Mouse (Mus musculus) liver, embryonic 12.5 days (tissue): Measurements from ENCODE around the gene Nrsn2. TPM values are rescaled to one million over a fixed set of nuclear protein-coding genes. Genes with fewer than 3 reads are reported as not detected.
A peak's percentile ranks its signal among the peaks of the same experiment; 100 is the strongest.

Source experiments
- ATAC-seq: fragments of 200-750 bp; cut with Nextera tagmentation; 2 replicates; pipeline ENCODE4 v1.8.0; 2017; ENCODE audit warnings: moderate number of reproducible peaks, mild to moderate bottlenecking, moderate library complexity
- H3K27ac ChIP-seq: fragments of 300-500 bp; sonication (generic); 2 replicates; pipeline ENCODE4 v1.5.1; 2016; ENCODE audit warnings: mild to moderate bottlenecking
- H3K27me3 ChIP-seq: fragments of 300-500 bp; sonication (generic); replicated peaks from 2 replicates; pipeline ENCODE4 v1.6.1; 2016; ENCODE audit warnings: mild to moderate bottlenecking, moderate library complexity
- H3K36me3 ChIP-seq: fragments of 300-500 bp; sonication (generic); 2 replicates; pipeline ENCODE4 v1.6.1; 2016; ENCODE audit warnings: mild to moderate bottlenecking, moderate library complexity
- H3K4me1 ChIP-seq: fragments of 300-500 bp; sonication (generic); 2 replicates; pipeline ENCODE4 v1.6.1; 2016
- H3K4me2 ChIP-seq: fragments of 300-500 bp; sonication (generic); 2 replicates; pipeline ENCODE4 v1.6.1; 2016; ENCODE audit warnings: mild to moderate bottlenecking, moderate library complexity
- H3K4me3 ChIP-seq: fragments of 300-500 bp; sonication (generic); 2 replicates; pipeline ENCODE4 v1.5.1; 2016; ENCODE audit warnings: mild to moderate bottlenecking, moderate library complexity
- H3K9ac ChIP-seq: fragments of 300-500 bp; sonication (generic); 2 replicates; pipeline ENCODE4 v1.6.1; 2016; ENCODE audit warnings: mild to moderate bottlenecking, moderate library complexity
- H3K9me3 ChIP-seq: fragments of 300-500 bp; sonication (generic); replicated peaks from 2 replicates; pipeline ENCODE4 v1.6.1; 2016; ENCODE audit warnings: mild to moderate bottlenecking, moderate library complexity
- WGBS: fragments of 180-500 bp; shearing (Covaris S2); methylation state at CpG from one replicate; pipeline ENCODE4 v1.1.7; 2016; ENCODE audit not compliant: insufficient replicate concordance; 5-methylcytosine and 5-hydroxymethylcytosine counted together
- polyA plus RNA-seq: library from polyadenylated mRNA; unstranded; fragments of >200 nt; fragmentation: Nextera tagmentation; extraction: Ambion mirVana; gene quantifications from 2 replicates; pipeline ENCODE4 v1.2.1, GENCODE M21; 2016

Gene Nrsn2
- polyA plus RNA-seq, 1 experiment from 2014 or later, result 0.08 TPM

DNA sequence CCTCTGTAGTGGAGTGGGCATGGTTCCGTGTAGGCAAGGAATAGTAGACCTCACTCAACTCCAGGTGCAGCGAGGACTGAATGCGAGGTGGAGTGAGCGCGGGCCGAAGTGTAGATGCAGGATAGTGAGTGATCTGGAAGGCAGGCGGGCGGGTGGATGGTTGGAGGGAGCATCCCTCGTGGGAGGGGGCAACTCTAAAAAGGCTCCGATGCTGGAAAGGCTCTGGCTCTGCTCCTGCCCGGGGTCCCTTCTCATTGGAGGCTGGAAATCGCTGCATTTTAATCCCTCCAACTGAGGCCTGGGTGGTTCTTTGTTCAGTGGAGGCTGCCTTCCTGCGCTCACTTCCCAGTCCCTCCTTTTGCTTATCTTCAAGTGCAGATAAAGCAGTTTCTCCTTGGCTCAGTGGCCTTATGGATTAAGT, 22.7 kb upstream of the Nrsn2 start:
- H3K9ac ChIP-seq, result peak overlapping the region; percentile 89
- peak overlapping the region; percentile 79 for H3K4me3 ChIP-seq
- H3K9me3 ChIP-seq, result no peaks in the 10 kb centered on the region
- ATAC-seq, result no peak
- H3K4me2 ChIP-seq, result peak overlapping the region; percentile 98
- WGBS, result 4% methylated on average over 13 of the region's 13 CpGs
- H3K36me3 ChIP-seq, result no peaks in the 10 kb centered on the region
- H3K4me1 ChIP-seq, result peaks cover 56% of the 10 kb centered on the region
- no peaks in the 10 kb centered on the region for H3K27me3 ChIP-seq
- H3K27ac ChIP-seq, result peak overlapping the region; percentile 96

DNA sequence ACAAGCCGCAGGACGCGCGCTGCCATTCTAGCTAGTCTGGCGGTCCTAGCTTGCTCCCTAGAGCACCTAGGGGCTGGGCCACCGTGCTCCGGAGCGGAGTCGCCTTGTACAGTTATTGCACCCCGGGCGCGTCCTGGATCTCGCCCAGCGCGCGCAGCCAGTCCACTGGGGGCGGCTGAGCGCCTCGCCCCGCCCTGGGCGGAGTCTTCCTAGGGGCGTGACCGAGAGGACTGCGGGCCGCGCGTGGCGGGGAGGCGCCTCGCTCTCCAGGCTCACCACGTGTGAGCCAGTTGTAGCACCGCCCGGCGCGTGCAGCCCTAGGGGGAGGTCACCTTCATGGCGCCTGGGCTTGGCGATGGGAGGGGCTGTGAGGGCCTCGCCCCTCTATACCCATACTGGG, 22.3 kb upstream of the Nrsn2 start:
- Histone ChIP-seq H3K27me3 (no peaks in the 10 kb centered on the region), H3K36me3 (no peaks in the 10 kb centered on the region), H3K9me3 (no peaks in the 10 kb centered on the region), H3K9ac (peak overlapping the region; percentile 89), H3K4me2 (peak overlapping the region; percentile 98), H3K4me3 (peak overlapping the region; percentile 79), H3K4me1 (peaks cover 57% of the 10 kb centered on the region), H3K27ac (peak overlapping the region; percentile 96)
- WGBS, result under 1% methylated on average over 38 of the region's 38 CpGs
- ATAC-seq, result peak; percentile 84

DNA sequence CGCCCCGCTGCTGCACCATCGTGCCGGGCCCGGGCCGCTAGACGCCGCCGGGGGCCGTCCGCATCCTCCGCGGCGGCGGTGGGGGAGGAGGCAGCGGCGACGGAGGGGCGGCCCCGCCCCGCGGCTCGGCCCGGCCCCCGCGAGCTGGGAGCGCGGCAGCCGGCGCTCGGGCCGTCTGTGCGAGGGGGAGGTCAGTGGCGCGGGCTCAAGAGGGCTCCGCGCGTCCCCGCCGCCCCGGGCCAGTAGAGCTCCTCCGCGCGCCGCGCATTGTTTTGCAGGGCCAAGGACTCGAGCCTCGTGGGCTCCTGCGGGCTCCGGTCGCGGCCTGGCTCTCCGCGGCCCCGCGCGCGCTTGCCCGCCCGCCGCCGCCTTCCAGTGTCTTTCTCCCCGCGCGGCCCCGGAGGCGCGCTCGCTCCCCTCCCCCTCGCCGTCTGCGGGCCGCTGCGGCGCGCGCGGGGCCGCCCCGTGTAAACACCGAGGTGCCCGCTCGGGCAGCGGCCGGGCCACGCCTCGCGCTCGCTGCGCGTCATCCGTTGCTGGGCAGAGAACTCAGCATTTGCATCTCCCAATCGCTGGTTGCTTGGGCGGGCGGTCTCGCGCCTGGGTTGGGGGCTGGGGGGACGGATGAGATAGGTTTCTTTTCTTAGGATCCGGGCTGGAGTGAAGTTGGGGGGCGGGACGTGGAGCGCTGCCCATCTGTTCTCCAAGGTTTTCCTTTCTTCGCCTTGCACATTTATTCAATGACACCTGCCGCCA, 21.4 kb upstream of the Nrsn2 start, which contains the start of gene Sox12:
Gene Sox12, minus strand, starts transcription at position 384 of the 756 bp plus-strand sequence.
- peaks cover 59% of the 10 kb centered on the region for H3K4me1 ChIP-seq
- ATAC-seq, result peak; percentile 58
- peak within 1 kb of the TSS; percentile 96 for H3K27ac ChIP-seq
- H3K4me3 ChIP-seq, result peak within 1 kb of the TSS; percentile 79
- no peaks in the 10 kb centered on the region for H3K36me3 ChIP-seq
- WGBS, result under 1% methylated on average over 80 of the region's 104 CpGs
- peak within 1 kb of the TSS; percentile 98 for H3K4me2 ChIP-seq
- H3K9me3 ChIP-seq, result no peaks in the 10 kb centered on the region
- no peaks in the 10 kb centered on the region for H3K27me3 ChIP-seq
- peak within 1 kb of the TSS; percentile 89 for H3K9ac ChIP-seq

DNA sequence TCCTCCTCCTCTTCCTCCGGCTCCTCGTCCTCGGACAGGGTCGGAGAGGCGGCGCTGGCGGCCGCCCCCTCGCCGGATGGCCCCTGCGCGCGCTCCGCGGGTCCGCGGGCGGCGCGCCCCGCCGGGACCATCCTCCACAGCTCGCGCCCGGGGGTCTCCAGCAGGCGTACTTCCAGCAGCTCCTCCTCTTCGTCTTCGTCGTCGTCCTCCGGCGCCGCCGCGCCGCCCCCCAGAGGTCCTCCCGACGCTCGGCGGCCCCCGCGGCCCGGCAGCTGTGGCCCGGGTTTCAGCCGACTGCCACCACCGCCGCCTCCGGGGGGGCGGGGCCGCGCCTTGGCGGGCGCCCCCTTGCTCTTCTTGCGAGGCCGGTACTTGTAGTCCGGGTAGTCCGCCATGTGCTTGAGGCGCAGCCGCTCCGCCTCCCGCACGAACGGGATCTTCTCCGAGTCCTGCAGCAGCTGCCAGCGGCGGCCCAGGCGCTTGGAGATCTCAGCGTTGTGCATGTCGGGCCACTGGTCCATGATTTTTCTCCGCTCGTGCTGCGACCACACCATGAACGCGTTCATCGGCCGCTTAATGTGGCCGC, 20.7 kb upstream of the Nrsn2 start:
- Histone ChIP-seq H3K36me3 (no peaks in the 10 kb centered on the region), H3K4me2 (peak overlapping the region; percentile 98), H3K9ac (peak overlapping the region; percentile 89), H3K4me1 (peaks cover 59% of the 10 kb centered on the region), H3K9me3 (no peaks in the 10 kb centered on the region), H3K4me3 (peak overlapping the region; percentile 79), H3K27ac (peak overlapping the region; percentile 96), H3K27me3 (no peaks in the 10 kb centered on the region)
- ATAC-seq, result peak; percentile 6; the same call in 1 of the 2 replicates
- WGBS, result 2% methylated on average over 75 of the region's 77 CpGs

DNA sequence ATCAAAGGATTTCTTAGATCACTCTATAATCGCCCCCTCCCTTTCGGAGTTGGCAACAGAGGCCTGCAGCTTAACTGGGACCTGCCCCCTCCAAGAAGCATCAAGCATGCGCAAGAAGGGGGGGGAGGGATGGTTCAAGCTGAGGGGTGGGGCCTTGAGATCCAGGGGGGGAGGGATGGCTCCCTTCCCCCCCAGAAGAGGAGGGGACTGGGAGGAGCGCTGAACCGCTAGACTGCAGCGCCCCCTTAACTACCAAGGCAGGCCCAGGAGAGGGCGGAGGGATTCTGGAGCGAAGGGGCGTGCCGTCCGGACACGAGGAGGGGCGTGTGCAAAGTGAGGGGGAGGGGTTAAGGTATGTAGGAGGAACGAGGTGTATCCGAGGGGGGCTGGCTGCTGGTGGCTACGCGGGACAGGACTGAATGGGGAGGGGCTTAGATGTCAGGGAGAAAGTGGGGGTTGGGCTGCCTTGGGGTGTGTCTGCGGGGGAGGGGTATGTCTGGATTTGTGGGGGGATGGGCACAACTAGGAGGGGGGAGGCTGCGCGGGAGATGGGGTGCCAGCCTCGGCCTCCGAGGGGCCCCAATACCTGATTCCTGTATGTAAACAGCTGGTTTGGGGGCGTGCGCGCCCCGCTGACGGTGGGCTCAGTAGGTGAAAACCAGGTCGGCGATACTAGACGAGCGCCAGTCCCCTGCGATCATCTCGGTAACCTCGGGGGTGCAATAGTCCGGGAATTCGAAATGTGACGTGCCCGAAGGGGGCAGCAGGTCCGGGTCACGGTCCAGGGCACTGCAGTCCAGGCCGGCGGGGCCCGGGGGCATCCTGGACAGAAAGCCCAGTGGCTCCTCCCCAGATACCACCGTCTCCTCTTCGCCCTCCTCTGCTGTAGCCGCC, 19.9 kb upstream of the Nrsn2 start:
- Histone ChIP-seq H3K4me2 (peak overlapping the region; percentile 98), H3K9me3 (no peaks in the 10 kb centered on the region), H3K36me3 (no peaks in the 10 kb centered on the region), H3K27me3 (no peaks in the 10 kb centered on the region), H3K4me3 (peak overlapping the region; percentile 79), H3K27ac (peak overlapping the region; percentile 96), H3K4me1 (peaks cover 59% of the 10 kb centered on the region), H3K9ac (peak overlapping the region; percentile 89)
- ATAC-seq, result peak; percentile 65
- under 1% methylated on average over 45 of the region's 46 CpGs for WGBS

DNA sequence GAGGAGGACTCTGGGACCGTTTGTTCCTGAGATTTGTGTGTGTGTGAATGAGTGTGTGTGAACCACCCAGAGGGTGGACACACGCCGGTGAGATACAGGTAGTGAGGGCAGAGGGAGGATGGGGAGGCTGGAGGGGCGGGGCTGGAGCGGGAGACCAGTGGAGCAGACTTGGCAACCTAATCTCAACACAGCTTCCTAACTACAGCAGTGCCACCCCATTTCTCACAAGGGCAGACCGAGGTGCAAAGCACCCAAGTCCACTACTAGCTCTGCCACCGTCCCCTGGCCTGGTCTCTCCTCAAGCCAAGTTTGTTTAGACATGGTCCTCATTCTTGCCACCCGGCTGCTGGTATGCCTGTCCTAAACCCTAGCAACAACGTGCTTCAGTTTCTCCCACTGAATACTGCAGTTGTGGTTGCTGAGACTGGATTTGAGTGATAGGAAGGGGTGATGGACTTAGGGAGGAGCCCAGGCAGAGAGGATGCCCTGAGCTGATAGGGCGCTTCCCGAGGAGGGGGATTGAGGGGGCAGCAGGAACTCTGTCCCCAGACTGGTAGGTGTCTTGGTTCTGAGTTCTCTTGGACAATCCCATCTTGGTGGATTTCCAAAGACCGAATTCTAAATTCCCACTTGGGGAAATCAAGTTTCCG, 19.0 kb upstream of the Nrsn2 start:
- H3K36me3 ChIP-seq, result no peaks in the 10 kb centered on the region
- peak overlapping the region; percentile 96 for H3K27ac ChIP-seq
- H3K4me1 ChIP-seq, result peaks cover 59% of the 10 kb centered on the region
- peak overlapping the region; percentile 89 for H3K9ac ChIP-seq
- no peaks in the 10 kb centered on the region for H3K27me3 ChIP-seq
- peak overlapping the region; percentile 98 for H3K4me2 ChIP-seq
- WGBS, result 28% methylated on average over 13 of the region's 13 CpGs
- H3K9me3 ChIP-seq, result no peaks in the 10 kb centered on the region
- no peak for ATAC-seq
- H3K4me3 ChIP-seq, result peak overlapping the region; percentile 79

DNA sequence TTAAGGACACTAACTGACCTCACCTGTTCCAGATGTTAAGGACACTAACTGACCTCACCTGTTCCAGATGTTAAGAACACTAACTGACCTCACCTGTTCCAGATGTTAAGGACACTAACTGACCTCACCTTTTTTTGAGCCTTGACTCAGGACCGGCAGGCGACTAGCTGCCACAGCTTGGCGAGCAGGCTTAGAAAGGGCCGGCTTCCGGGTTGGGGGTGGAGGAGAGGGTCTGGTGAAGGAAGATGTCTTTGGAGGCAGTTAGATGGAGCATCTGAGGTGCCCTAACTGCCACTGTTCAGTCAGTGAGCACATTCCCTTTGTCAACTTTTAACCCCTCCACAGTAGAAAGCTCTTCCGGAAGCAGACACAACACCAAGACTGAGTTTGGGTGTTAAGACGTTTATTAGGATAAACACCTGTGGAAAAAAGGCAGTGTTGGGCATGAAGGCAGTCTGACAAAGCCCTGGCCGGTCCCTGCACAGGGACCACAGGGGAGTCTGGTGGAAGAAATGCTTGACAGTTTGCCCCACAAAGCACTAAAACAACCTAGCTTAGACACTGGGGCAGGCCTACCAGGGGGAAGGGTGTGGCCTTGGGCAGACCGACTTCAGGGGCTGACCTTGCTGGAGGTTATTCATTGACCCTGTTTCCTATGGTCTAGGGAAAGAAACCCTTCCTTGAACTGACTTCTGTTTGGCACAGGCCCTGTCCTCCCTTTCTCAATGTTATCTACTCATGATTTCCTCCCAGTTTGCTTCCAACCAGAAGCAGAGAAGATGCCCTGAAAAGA, 17.0 kb upstream of the Nrsn2 start:
- H3K9me3 ChIP-seq, result no peaks in the 10 kb centered on the region
- peaks cover 45% of the 10 kb centered on the region for H3K4me1 ChIP-seq
- no peaks in the 10 kb centered on the region for H3K36me3 ChIP-seq
- H3K27ac ChIP-seq, result no peak overlapping the region
- no peak overlapping the region for H3K4me2 ChIP-seq
- H3K27me3 ChIP-seq, result no peaks in the 10 kb centered on the region
- no peak for ATAC-seq
- H3K4me3 ChIP-seq, result no peak overlapping the region
- H3K9ac ChIP-seq, result no peak overlapping the region
- WGBS, result 59% methylated on average over 9 of the region's 9 CpGs

DNA sequence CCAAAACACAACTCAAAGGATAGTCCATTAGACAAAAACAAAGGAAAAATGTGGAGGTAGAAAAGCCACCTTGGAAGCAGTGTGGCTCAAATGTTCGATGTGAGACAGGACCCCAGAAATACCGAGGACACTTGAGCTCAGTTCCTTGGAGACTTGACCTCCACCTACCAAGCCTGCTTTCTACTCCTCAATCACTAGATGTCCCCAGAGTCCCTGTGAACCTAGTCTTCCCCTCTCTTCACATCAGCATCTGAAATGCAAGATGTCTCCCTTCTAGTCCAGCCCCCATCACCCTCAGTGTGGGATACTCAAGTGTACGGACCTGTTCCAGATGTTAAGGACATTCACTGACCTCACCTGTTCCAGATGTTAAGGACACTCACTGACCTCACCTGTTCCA, 16.3 kb upstream of the Nrsn2 start:
- H3K9me3 ChIP-seq, result no peaks in the 10 kb centered on the region
- H3K4me2 ChIP-seq, result no peak overlapping the region
- no peak overlapping the region for H3K27ac ChIP-seq
- H3K9ac ChIP-seq, result no peak overlapping the region
- ATAC-seq, result no peak
- no peaks in the 10 kb centered on the region for H3K27me3 ChIP-seq
- H3K4me1 ChIP-seq, result peaks cover 42% of the 10 kb centered on the region
- H3K36me3 ChIP-seq, result no peaks in the 10 kb centered on the region
- WGBS, result 23% methylated on average over 3 of the region's 3 CpGs
- no peak overlapping the region for H3K4me3 ChIP-seq

DNA sequence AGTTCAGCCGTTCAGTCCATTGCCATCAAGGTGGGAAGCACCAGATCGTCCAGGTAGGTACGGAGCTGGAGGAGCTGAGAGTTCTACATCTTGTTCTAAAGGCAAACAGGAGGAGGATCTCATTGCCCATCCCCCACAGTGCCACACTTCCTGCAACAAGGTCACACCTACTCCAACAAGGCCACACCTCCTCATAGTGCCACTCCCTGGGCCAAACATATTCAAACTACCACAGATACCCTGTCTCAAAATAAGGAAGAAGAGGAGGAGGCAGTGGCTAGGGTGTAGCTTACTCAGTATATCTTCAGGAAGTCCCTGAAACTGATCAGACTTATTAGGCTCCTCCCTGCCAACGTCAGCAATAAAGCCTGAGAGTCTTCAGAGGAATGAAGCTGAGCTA, 7.8 kb upstream of the Nrsn2 start:
- Histone ChIP-seq H3K4me3 (no peak overlapping the region), H3K27ac (no peak overlapping the region), H3K4me1 (no peaks in the 10 kb centered on the region), H3K4me2 (no peak overlapping the region), H3K36me3 (no peaks in the 10 kb centered on the region), H3K9ac (no peak overlapping the region), H3K9me3 (no peaks in the 10 kb centered on the region), H3K27me3 (no peaks in the 10 kb centered on the region)
- WGBS, result 72% methylated on average over 4 of the region's 4 CpGs
- ATAC-seq, result no peak

DNA sequence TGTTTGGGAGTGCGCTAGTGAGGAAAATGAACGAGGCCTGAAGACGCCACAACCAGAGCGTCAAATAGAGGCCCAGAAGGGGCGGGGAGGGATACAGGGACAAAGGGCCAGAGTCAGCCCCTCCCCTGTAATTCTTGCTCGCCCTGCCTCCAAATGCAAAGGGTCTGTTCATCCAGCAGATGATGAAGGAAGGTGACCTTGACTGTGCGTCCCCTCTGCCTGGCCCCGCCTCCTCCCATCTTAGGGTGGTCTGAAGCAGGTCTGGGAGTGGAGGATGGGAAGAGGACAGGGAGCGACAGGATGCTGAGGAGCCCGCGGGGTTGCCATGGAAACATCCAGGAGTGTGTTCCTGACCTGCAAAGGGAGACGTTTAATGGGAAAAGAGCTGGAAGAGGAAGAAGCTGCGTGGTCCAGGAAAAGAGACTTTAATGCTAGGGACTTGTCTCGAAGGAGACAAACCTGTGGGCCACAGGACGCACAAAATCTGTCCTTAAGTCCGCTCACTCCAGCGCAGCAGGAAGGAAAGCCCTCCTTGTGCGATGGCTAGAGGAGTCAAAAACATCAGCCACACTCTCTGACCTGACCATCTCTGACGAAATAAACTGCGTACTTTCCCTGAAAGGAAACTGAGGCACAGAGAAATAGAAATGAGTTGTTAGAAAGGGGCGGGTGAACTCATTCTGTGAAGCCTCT, 640 bp downstream of the Nrsn2 start:
- ATAC-seq, result no peak
- no peak overlapping the region for H3K9ac ChIP-seq
- 0 out of 2 replicates have a peak, but pooled peaks cover 8% of the 10 kb centered on the region for H3K4me1 ChIP-seq
- H3K4me2 ChIP-seq, result no peak overlapping the region
- H3K4me3 ChIP-seq, result no peak overlapping the region
- no peaks in the 10 kb centered on the region for H3K9me3 ChIP-seq
- no peaks in the 10 kb centered on the region for H3K36me3 ChIP-seq
- WGBS, result 12% methylated on average over 21 of the region's 21 CpGs
- peaks cover 59% of the 10 kb centered on the region for H3K27me3 ChIP-seq
- no peak overlapping the region for H3K27ac ChIP-seq
